Mouse (Mus musculus) heart, adult 2 months (tissue): Measurements from ENCODE around the gene Dmc1.

Source experiments
- CTCF ChIP-seq: fragments of 200-600 bp; IDR thresholded peaks from 2 replicates; pipeline ENCODE4 v1.8.1; 2022; ENCODE audit warnings: antibody characterized with exemption, mild to moderate bottlenecking, moderate library complexity
- EP300 ChIP-seq: fragments of 200-500 bp; IDR thresholded peaks from 2 replicates; pipeline ENCODE4 v1.6.1; 2011; ENCODE audit warnings: low read depth, low read length, control low read depth; ENCODE audit not compliant: insufficient read depth
- POLR2A ChIP-seq: fragments of 200-500 bp; IDR thresholded peaks from 2 replicates; pipeline ENCODE4 v1.6.1; 2011; ENCODE audit warnings: mild to moderate bottlenecking, low read depth, low read length, control low read depth; ENCODE audit not compliant: insufficient read depth

DNA sequence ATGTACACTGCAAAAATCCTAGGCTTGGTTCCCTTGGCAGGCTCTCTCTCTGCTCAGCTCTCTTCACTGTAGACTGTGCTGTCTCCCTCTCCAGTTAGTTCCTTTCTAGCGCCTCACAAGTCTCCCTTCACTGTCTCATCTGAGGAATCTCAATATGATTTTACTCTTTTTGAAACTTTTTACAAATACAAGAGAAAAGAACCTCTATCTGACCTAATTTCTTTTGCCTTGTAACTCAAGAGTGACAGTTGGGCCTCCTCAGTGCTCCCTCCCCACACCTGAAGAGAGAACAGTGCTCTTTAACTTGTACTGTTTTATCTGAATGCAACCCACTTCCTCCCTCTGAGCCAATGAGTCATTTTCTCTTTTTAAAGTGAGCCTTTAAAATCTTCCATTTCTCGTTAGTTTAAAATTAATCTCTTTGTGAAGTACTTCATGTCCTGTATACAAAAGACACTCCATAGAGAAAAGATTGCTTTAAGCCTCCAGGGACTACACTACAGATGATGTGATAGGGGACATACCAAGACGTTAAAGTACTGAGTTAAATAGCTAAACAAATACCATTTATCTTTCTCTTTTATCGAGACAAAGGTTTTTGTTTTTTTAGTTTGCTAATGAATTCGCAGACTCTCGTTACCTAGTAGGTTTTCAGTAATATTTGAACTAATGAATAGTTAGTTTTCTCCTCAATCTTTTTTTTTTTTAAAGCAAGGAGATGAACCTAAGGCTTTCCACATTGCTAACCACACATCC is 27.1 kb downstream of the Dmc1 start:
- TF ChIP-seq CTCF (no peak), POLR2A (no peak), EP300 (no peak)
